Mouse (Mus musculus): ENCODE measurements around the gene Nr1h3.

Gene Nr1h3

GRCm38 (mm10) chr2:91139764-91140163, 62.9 kb downstream of the Nr1h3 start:
- DNase-seq (ENCODE audit: low spot score in 2 of 2), result no peak

- no peak for DNase-seq (ENCODE audit: low spot score in 2 of 2)
Measured at GRCm38 (mm10) chr2:91139311-91139710, 63.3 kb downstream of the Nr1h3 start.

- no peak for DNase-seq (ENCODE audit: low spot score in 2 of 2)
Measured at GRCm38 (mm10) chr2:91137481-91137880, 65.2 kb downstream of the Nr1h3 start.

GRCm38 (mm10) chr2:91136513-91137412, 65.9 kb downstream of the Nr1h3 start:
- no peak for DNase-seq (ENCODE audit: low spot score in 2 of 2)

Measured in thymus, postnatal 10 days (tissue).